Mouse (Mus musculus) heart, postnatal 4 days (tissue): ENCODE results near the gene Vps26a. TPM values are rescaled to one million over a fixed set of nuclear protein-coding genes. Genes with fewer than 3 reads are reported as not detected.
"Not testable (repeated sequence)": the region's sequence is repeated elsewhere in the genome, so short reads cannot be mapped to it uniquely, and the experiment has no call there.

Source experiments
- DNase-seq: peaks from one replicate; pipeline ENCODE4 v3.0.0; 2021
- total RNA-seq, 2 experiments: library from RNA; stranded (reverse); gene quantifications; 2 replicates each; pipeline ENCODE4 v1.2.3; 2021

Gene Vps26a
- total RNA-seq, 2 experiments from 2014 or later = 50.9 to 53.0 TPM

GRCm38 (mm10) chr10:62500916-62501615 lies 14.5 kb upstream of the Vps26a start:
- DNase-seq = no peak

GRCm38 (mm10) chr10:62500088-62500915 lies 13.7 kb upstream of the Vps26a start:
- DNase-seq = peak; percentile 71

GRCm38 (mm10) chr10:62491681-62492080 lies 5.1 kb upstream of the Vps26a start:
- DNase-seq = not testable (repeated sequence)

DNA sequence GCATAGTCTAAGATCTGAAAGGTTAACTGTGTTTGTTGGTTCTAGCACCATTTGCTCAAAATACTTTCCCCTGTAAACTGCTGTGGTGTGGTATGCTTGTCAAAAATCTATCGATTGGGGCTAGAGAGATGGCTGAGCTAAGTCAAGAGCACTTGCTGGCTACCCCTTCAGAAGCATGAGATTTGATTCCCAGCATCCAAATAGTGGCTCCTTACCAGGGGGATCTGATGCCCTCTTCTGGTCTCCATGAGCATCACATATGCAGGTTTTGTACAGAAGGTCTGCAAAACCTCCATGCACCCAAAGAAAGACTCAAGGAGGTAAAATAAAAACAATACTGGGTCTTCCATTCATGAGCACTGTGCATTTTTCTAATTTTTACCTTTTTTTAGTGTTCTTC lies 1.7 kb upstream of the Vps26a start:
- DNase-seq = peak; percentile 60

DNA sequence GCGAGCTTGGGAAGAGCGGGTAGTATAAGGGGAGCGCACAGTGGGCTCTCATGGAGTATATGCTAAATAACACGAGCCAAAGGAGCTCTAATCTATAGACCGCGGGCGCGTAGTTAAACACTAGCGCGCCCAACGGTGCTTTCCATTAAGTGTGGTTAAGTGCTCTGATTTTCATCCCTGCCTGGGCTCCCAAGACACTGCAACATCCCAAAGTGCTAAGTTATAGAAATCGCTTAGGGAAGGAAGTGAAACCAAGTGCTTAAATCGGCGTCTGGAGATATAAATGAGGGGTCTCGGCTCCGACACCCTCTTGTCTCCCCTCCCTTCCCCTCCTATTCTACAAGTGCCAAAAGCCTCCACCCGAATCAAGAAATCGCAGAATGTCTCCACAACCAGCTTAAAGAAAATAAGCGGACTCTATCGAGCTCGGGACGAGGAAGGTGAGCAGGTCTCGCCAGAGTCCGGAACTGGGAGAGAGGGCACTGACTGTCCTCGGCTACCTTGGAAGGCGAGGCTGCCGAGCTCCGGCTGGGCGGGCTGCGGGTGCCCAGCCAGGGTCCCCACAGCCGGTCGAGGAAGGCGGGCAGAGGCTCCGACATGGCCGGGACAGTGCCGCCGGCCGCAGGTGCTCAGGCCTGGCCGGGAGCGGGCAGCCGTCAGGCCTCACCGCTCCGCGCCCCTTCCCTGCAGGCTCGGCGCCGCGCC lies 575 bp downstream of the Vps26a start:
- DNase-seq = no peak

GRCm38 (mm10) chr10:62481108-62481852 lies 5.3 kb downstream of the Vps26a start:
- no peak for DNase-seq

GRCm38 (mm10) chr10:62476980-62477379 lies 9.6 kb downstream of the Vps26a start:
- DNase-seq = no peak

GRCm38 (mm10) chr10:62474944-62475343 lies 11.7 kb downstream of the Vps26a start:
- DNase-seq = no peak

- no peak for DNase-seq
Measured at GRCm38 (mm10) chr10:62471105-62471504, 15.5 kb downstream of the Vps26a start.

GRCm38 (mm10) chr10:62469736-62470135 lies 16.9 kb downstream of the Vps26a start:
- DNase-seq = no peak

- DNase-seq = no peak
Measured at GRCm38 (mm10) chr10:62461321-62461720, 25.3 kb downstream of the Vps26a start.

DNA sequence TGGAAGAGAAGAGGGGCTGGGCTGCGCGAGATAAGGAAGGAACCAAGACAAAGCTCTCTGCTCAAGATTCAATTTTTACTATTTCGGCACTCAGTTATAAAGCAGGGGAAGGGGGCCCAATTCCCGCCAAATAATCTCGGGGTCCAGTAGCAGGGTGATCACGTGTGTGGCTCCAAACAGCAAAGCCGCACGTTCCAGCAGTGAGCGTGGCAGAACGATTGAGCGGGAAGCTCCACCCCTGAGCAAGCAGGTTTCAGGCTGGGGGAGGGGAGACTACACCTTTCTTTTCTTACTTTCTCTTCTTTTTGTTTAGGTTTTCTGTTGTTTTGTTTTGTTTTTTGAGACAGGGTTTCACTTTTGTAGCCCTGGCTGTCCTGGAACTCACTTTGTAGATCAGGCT lies 34.6 kb downstream of the Vps26a start:
- DNase-seq = not testable (repeated sequence)

DNA sequence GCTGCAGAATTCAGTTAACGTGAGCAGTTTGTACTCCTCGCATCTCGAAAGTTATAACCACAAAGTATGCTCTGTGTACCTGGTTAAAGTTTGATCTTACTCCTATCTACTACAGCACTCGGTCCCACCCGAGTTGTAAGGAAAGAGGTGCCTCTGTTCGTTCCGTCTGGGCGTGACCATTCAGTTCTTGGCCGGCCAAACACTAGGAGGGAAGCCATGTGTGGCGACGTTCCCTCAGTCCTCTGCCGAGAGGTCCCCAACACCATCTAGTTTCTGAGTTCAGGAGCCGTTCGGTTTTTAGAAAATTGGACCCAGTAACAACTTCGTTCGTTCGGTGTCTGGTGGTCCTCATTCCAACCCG lies 36.3 kb downstream of the Vps26a start:
- no peak for DNase-seq

GRCm38 (mm10) chr10:62449364-62450279 lies 37.0 kb downstream of the Vps26a start, which contains the start of the genes 4930507D05Rik and Supv3l1:
Gene 4930507D05Rik, plus strand, starts transcription at chr10:62449489.
Gene Supv3l1, minus strand, starts transcription at chr10:62449738.
- peak; percentile 94 for DNase-seq

DNA sequence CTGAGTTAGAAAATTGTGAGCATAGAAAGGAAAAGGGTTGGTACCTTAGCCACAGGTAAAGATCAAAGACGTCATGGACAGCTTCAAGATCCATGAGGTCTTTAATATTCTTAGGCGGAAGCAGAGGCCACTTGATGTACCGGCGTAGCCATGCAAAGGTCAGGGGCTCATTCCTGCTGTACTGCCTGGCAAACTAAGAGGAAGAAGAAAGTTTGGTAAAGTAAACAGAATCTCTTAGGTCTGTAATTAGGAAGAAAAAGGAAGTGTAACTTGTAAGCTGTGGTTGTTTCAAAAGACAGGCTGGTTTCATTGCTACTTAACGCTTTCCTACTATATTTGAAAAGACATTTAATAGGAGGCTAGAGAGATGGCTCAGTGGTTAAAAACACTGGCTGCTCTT lies 56.2 kb downstream of the Vps26a start:
- no peak for DNase-seq

DNA sequence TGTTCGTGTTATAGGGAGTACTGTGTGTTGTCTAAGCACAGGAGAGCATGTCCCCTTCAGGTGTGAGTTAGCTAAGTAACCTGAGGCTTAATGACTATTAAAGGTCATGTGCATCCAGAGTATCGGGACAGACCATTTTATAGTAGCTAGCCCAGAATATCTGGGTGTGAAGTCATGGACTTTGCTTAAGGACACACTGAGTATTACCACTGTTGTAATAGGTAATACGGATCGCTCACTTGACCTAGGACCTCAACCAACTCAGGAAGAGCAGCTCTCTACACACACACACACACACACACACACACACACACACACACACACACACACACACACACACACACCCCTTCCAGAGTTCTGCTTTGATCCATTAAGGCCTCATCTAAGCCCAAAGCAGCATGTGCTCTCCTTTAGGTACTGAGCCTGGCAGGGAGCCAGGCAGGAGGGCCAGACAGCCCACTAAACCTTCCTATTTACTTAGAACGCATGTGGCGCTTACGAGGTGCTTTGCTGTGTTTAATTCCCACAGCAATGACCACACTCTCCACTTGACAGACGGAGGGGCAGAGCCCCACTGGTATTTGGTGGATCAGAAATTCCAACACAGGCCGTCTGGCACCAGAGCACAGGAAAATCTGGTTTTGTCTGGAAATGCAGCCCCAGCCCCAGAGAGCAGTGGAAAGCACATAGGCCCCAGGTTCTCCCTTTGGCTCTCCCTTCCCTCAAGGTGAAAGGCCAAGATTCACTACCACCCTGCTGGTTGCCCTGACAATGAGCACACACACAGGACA lies 61.3 kb downstream of the Vps26a start:
- no peak for DNase-seq

GRCm38 (mm10) chr10:62422255-62422654 lies 64.3 kb downstream of the Vps26a start, which contains the start of gene Hkdc1:
Gene Hkdc1, minus strand, starts transcription at chr10:62422491.
- no peak for DNase-seq

DNA sequence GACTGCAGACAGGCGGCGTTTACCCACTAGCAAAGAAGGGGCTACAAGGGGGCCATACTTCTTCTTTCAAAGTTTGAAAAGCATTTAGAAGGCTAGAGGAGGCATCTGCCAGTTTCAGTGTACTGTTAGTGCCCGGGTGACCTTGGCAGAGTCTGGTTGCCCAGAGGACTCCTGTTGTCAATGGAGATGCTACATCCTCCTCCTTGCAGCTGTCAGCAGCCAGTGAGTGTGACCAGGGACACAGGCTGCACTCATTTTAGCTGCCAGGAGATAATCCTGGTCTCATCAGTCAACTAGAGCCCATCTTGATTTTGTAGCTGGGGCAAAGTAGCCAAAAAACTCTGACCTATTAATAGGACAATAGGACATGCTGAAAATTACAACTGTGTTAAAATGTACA lies 65.5 kb downstream of the Vps26a start:
- no peak for DNase-seq

DNA sequence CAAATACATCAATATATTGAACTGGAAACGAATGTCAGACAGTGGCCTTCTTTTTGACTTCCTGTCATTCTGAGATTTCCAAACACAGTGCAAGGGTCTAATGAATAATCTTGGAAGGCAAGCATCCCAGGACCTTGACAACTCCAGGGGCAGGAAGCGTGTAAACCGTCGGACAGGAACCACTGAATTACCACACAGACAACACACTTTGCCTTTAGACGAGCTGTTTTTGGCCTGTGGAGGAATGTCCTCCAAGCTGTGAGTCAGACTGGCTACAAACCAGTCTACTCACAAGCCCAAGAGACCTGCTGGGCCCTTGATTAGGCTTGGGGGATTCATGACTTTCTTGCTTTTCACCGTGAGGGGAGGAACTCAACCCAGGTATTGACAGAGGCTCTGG lies 66.2 kb downstream of the Vps26a start:
- no peak for DNase-seq

- no peak for DNase-seq
Measured at GRCm38 (mm10) chr10:62419422-62419821, 67.2 kb downstream of the Vps26a start.
